Mouse (Mus musculus) thymus, adult 2 months (tissue): ENCODE data around the gene Nap1l4. TPM values are rescaled to one million over a fixed set of nuclear protein-coding genes. Genes with fewer than 3 reads are reported as not detected.

ENCODE experiments used
- DNase-seq: peaks from one replicate; pipeline ENCODE4 v3.0.0; 2021
- H3K27ac ChIP-seq: fragments of 200-500 bp; 2 replicates; pipeline ENCODE4 v1.5.1; 2012; ENCODE audit warnings: low read length, control low read depth; ENCODE audit not compliant: control insufficient read depth, insufficient read depth
- H3K27me3 ChIP-seq: fragments of 200-500 bp; 2 replicates; pipeline ENCODE4 v1.6.1; 2012; ENCODE audit warnings: mild to moderate bottlenecking, low read length, moderate library complexity, mixed read lengths; ENCODE audit not compliant: control insufficient read depth, insufficient read depth
- H3K36me3 ChIP-seq: fragments of 200-500 bp; 2 replicates; pipeline ENCODE4 v1.6.1; 2012; ENCODE audit warnings: mild to moderate bottlenecking, low read length, moderate library complexity; ENCODE audit not compliant: control insufficient read depth, insufficient read depth
- H3K4me1 ChIP-seq: fragments of 200-500 bp; replicated peaks from 2 replicates; pipeline ENCODE4 v1.6.1; 2012; ENCODE audit warnings: low read length; ENCODE audit not compliant: control insufficient read depth, insufficient read depth
- H3K4me3 ChIP-seq: fragments of 200-500 bp; 2 replicates; pipeline ENCODE4 v1.5.1; 2012; ENCODE audit warnings: mild to moderate bottlenecking, low read length, control low read depth, moderate library complexity; ENCODE audit not compliant: control insufficient read depth, insufficient read depth
- CTCF ChIP-seq: fragments of 200-500 bp; IDR thresholded peaks from 2 replicates; pipeline ENCODE4 v1.5.1; 2012; ENCODE audit warnings: mild to moderate bottlenecking, control low read depth, low read length, moderate library complexity, borderline replicate concordance; ENCODE audit not compliant: control insufficient read depth, poor library complexity, insufficient read depth; ENCODE audit errors: extremely low read depth
- POLR2A ChIP-seq: fragments of 200-500 bp; IDR thresholded peaks from 2 replicates; pipeline ENCODE4 v1.6.1; 2012; ENCODE audit warnings: mild to moderate bottlenecking, low read length, control low read depth, moderate library complexity; ENCODE audit not compliant: control insufficient read depth, poor library complexity, insufficient read depth; ENCODE audit errors: extremely low read depth
- WGBS: fragments of 180-500 bp; shearing (Covaris S2); methylation state at CpG from one replicate; pipeline ENCODE4 v1.1.7; 2018; 5-methylcytosine and 5-hydroxymethylcytosine counted together
- polyA plus RNA-seq: library from polyadenylated mRNA; depleted of rRNA; stranded (reverse); fragments of >200 nt; gene quantifications from 2 replicates; pipeline ENCODE4 v1.2.3, GENCODE M21; 2012

Gene Nap1l4
- polyA plus RNA-seq, 1 experiment, result 120 TPM

DNA sequence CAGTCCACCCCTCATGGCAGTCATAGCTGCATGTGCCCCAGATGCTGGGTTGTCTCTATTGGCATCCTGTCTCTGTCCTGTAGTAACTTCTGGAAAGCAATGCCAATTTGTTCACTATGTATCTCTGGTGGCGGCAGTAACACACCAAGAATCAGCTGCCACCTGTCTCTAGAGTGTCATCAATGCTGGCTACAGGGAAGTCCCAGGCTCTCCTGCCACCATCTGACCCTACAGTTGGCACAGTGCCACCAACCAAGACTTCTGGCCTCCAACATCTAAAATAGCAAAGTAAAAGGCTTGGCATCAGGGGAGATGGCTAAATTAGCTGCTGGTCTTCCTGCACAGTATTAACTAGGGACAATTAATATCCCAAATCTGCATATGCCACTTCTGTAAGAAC is 16.5 kb downstream of the Nap1l4 start:
- Histone ChIP-seq H3K4me1 (no peaks in the 10 kb centered on the region), H3K27me3 (no peaks in the 10 kb centered on the region), H3K36me3 (peaks cover 92% of the 10 kb centered on the region), H3K4me3 (no peak overlapping the region), H3K27ac (no peak overlapping the region)
- TF ChIP-seq POLR2A (no peak), CTCF (no peak)
- 93% methylated on average over 1 of the region's 1 CpGs for WGBS
- DNase-seq, result no peak

DNA sequence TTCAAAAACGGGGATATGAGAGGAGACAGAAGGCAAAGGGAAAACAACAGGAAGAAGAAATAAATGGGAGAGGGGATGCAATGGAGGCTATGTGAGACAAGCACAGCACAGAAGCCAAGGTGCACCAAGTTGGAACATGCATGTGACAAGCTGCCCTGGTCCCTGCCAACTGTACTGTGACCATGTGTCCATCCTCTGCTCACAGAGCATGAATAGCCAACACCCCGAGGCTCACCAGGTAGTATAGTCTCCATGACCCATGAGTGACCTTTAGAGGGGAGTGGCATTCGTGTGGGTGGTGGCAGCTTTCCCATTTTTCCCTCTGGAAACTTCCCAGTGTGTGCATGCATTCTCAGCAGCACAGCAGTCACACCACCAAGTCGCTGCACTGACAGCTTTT is 29.6 kb downstream of the Nap1l4 start:
- 97% methylated on average over 4 of the region's 4 CpGs for WGBS

DNA sequence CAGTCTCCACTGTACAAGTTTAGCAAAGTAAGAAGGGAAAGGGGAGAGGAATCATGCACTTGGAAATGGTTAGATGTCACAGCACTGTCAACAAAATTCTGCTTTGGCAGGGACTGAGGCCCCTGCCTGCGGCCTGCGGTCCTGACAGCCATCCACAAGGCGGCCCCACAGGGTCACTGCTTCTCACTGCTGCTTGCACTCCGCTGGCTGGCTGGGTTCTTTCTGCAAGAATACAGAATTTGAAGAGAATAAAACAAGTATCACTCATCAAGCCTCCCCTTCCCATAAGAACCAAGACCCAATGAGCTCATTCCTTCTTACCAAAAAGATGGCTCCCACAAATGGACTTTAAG is 34.5 kb downstream of the Nap1l4 start:
- Histone ChIP-seq H3K4me1 (no peaks in the 10 kb centered on the region), H3K27ac (no peak overlapping the region), H3K4me3 (no peak overlapping the region), H3K36me3 (peaks cover 60% of the 10 kb centered on the region), H3K27me3 (no peaks in the 10 kb centered on the region)
- no peak for TF ChIP-seq CTCF
- no peak for TF ChIP-seq POLR2A
- WGBS, result 98% methylated on average over 4 of the region's 4 CpGs
- DNase-seq, result no peak

More for the DNA sequence above, 29.6 kb downstream of the Nap1l4 start:
- H3K4me1 ChIP-seq, result no peaks in the 10 kb centered on the region
- peaks cover 95% of the 10 kb centered on the region for H3K36me3 ChIP-seq
- no peak for TF ChIP-seq POLR2A
- no peak for TF ChIP-seq CTCF
- no peaks in the 10 kb centered on the region for H3K27me3 ChIP-seq
- H3K4me3 ChIP-seq, result no peak overlapping the region
- H3K27ac ChIP-seq, result no peak overlapping the region
- DNase-seq, result no peak

DNA sequence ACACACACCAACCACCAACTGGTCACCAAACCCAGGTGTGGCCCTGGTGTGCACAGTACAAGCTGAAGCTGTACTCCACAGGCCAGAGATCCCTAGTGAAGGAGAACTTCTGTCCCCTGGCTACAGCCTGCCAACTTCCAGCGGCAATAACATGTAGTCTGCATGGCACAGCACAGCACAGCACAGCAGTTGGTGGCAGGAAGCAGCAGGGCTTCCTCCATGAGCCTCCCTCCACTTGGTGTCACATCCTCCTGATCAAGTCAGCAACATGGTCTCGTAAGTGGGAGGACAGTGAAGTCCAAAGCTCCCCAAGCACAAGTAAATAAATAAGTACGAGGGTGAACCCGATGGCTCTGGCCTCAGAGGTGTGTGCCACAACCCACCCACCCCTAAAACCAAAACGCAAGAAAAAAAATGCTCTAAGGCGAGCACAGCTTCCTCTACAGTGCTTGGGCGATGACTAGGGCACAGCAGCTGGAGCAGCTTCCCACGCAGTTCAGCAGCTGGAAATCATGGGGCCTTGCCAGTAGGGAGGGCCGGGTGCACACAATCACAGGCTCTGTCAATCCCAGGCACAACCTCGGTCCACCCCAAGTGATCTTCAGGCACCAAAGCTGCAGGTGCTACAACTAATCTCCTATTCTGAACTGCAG is 35.0 kb downstream of the Nap1l4 start:
- DNase-seq, result no peak

DNA sequence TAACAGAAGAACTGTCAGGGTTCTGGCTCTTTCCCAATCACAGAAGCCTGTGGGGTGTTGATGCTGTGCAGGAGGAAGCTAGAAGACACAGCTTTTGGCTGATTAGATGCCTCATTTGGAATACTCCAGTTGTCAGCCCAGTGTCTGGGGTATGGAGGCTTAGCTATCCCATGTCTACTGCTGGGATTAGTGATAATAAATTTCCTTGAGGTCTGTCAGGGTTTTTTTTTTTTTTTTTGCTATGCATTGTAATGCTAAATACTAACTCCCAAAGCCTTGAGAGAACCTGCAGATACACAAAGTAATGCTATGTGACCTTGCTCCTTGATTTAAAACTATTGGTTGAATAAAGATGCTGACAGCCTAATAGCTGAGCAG is 37.6 kb downstream of the Nap1l4 start:
- no peak for TF ChIP-seq POLR2A
- TF ChIP-seq CTCF, result no peak
- Histone ChIP-seq H3K36me3 (peaks cover 32% of the 10 kb centered on the region), H3K4me3 (no peak overlapping the region), H3K27ac (no peak overlapping the region), H3K4me1 (no peaks in the 10 kb centered on the region), H3K27me3 (no peaks in the 10 kb centered on the region)
- DNase-seq, result no peak

More for the DNA sequence above, 35.0 kb downstream of the Nap1l4 start:
- no peak overlapping the region for H3K4me3 ChIP-seq
- H3K4me1 ChIP-seq, result no peaks in the 10 kb centered on the region
- H3K27me3 ChIP-seq, result no peaks in the 10 kb centered on the region
- WGBS, result 30% methylated on average over 10 of the region's 10 CpGs
- no peak for TF ChIP-seq CTCF
- TF ChIP-seq POLR2A, result no peak
- H3K27ac ChIP-seq, result no peak overlapping the region
- peaks cover 55% of the 10 kb centered on the region for H3K36me3 ChIP-seq

GRCm38 (mm10) chr7:143510593-143511334 is 38.1 kb downstream of the Nap1l4 start:
- DNase-seq, result no peak

More at GRCm38 (mm10) chr7:143510593-143511334, 38.1 kb downstream of the Nap1l4 start:
- no peak for TF ChIP-seq CTCF
- no peak for TF ChIP-seq POLR2A
- Histone ChIP-seq H3K4me1 (no peaks in the 10 kb centered on the region), H3K4me3 (no peak overlapping the region), H3K27me3 (no peaks in the 10 kb centered on the region), H3K27ac (no peak overlapping the region), H3K36me3 (peaks cover 27% of the 10 kb centered on the region)
- WGBS, result 96% methylated on average over 3 of the region's 3 CpGs
